Mouse (Mus musculus) C2C12 (cell line): ENCODE results near the gene Cabp7. TPM values are rescaled to one million over a fixed set of nuclear protein-coding genes. Genes with fewer than 3 reads are reported as not detected.
"Not testable (repeated sequence)": the region's sequence is repeated elsewhere in the genome, so short reads cannot be mapped to it uniquely, and the experiment has no call there.

Experiments used
- H3K27me3 ChIP-seq: one replicate; pipeline ENCODE4 v1.6.1; 2011; ENCODE audit not compliant: control insufficient read depth, insufficient read depth, insufficient read length
- H3K36me3 ChIP-seq: one replicate; pipeline ENCODE4 v1.6.1; 2011; ENCODE audit not compliant: control insufficient read depth, insufficient read depth
- H3K4me3 ChIP-seq: one replicate; pipeline ENCODE4 v1.5.1; 2011; ENCODE audit warnings: mild to moderate bottlenecking, control low read depth; ENCODE audit not compliant: poor library complexity, insufficient read depth, severe bottlenecking
- H3K79me2 ChIP-seq: one replicate; pipeline ENCODE4 v1.6.1; 2011; ENCODE audit not compliant: control insufficient read depth, insufficient read depth
- H3K79me3 ChIP-seq: one replicate; pipeline ENCODE4 v1.6.1; 2011; ENCODE audit warnings: low read depth, control low read depth
- H3ac ChIP-seq: one replicate; pipeline ENCODE3; 2011; ENCODE audit warnings: low read depth; ENCODE audit not compliant: control insufficient read depth, insufficient read length
- CEBPB ChIP-seq: IDR thresholded peaks from one replicate; pipeline ENCODE4 v1.6.1; 2011; ENCODE audit warnings: low read depth, mild to moderate bottlenecking, control low read depth, moderate library complexity
- CTCF ChIP-seq: IDR thresholded peaks from one replicate; pipeline ENCODE4 v1.5.1; 2011; ENCODE audit not compliant: control insufficient read depth, insufficient read depth, insufficient read length
- FOSL1 ChIP-seq: IDR thresholded peaks from one replicate; pipeline ENCODE4 v1.8.0; 2011; ENCODE audit warnings: mild to moderate bottlenecking, low read length; ENCODE audit not compliant: poor library complexity, insufficient read depth, severe bottlenecking
- MAX ChIP-seq: IDR thresholded peaks from one replicate; pipeline ENCODE4 v1.6.1; 2011; ENCODE audit warnings: mild to moderate bottlenecking, control low read depth
- MYOD1 ChIP-seq: IDR thresholded peaks from one replicate; pipeline ENCODE4 v1.6.1; 2011; ENCODE audit warnings: low read depth; ENCODE audit not compliant: control insufficient read depth, insufficient read length
- MYOG ChIP-seq: IDR thresholded peaks from one replicate; pipeline ENCODE4 v1.6.1; 2011; ENCODE audit not compliant: control insufficient read depth, insufficient read length; ENCODE audit errors: extremely low read depth
- USF1 ChIP-seq: IDR thresholded peaks from one replicate; pipeline ENCODE4 v1.6.1; 2011; ENCODE audit warnings: low read depth, mild to moderate bottlenecking, control low read depth, moderate library complexity
- polyA plus RNA-seq: library from polyadenylated mRNA; unstranded; fragments of >200 nt; fragmentation: generic; extraction: Trizol; gene quantifications from one replicate; pipeline ENCODE4 v1.2.1, GENCODE M21; 2012; ENCODE audit warnings: missing spikeins

Gene Cabp7
- polyA plus RNA-seq, 1 experiment = 0.06 TPM

DNA sequence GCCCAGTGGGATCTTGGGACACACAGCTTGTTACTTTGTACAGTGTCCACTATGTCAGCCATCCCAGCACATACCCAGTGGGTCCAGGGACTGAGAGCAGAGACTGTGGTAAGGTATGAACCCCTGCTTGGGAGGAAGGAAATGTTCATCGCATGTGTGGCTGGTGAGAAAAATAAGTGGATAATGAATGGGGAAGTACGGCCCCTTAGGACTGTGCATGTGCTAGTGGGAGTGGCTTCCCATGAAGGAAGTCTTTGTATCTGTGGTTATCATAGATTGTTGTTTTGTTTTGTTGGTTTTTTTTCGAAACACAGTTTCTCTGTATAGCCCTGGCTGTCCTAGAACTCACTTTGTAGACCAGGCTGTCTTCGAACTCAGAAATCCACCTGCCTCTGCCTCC lies 31.9 kb downstream of the Cabp7 start:
- Histone ChIP-seq H3K4me3 (no peak overlapping the region), H3ac (no peak overlapping the region), H3K27me3 (no peaks in the 10 kb centered on the region), H3K79me2 (no peaks in the 10 kb centered on the region), H3K36me3 (no peaks in the 10 kb centered on the region), H3K79me3 (no peaks in the 10 kb centered on the region)
- TF ChIP-seq MAX (no peak), USF1 (no peak), CEBPB (no peak), MYOD1 (no peak), MYOG (no peak), FOSL1 (no peak), CTCF (no peak)

DNA sequence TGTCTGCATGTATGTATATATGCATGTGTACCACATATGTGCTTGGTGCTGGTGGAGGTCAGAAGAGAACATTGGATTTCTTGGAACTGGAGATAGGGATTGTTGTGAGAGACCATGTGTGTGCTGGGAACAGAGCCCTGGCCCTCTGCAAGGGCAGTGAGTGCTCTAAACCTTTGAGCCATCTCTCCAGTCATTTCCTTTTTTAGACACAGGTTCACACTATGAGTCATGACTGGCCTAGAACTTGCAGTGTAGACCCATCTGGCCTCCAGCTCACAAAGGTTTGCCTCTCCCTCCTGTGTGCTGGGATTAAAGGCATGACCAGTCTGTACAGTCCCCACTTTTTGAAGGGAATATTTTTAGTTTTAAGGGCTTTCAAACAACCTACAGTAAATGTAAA lies 33.8 kb downstream of the Cabp7 start:
- H3ac ChIP-seq = no peak overlapping the region
- H3K27me3 ChIP-seq = no peaks in the 10 kb centered on the region
- H3K79me3 ChIP-seq = no peaks in the 10 kb centered on the region
- H3K79me2 ChIP-seq = no peaks in the 10 kb centered on the region
- H3K4me3 ChIP-seq = no peak overlapping the region
- TF ChIP-seq MAX (no peak), USF1 (no peak), CEBPB (no peak), MYOD1 (no peak), CTCF (no peak), MYOG (no peak), FOSL1 (no peak)
- H3K36me3 ChIP-seq = no peaks in the 10 kb centered on the region

DNA sequence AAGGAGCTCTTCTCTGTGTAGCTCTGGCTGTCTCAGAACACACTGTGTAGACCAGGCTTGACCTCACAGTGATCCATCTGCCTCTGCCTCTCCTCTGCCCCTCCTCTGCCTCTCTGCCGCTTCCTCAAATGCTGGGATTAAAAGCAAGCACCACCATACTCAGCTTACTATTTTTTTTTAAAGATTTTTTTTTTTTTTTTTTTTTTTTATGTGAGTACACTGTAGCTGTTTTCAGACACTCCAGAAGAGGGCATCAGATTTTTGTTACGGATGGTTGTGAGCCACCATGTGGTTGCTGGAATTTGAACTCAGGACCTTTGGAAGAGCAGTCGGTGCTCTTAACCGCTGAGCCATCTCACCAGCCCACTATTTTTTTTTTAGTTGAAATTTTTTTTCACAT lies 36.4 kb downstream of the Cabp7 start:
- H3K36me3 ChIP-seq, H3K79me2 ChIP-seq, H3K4me3 ChIP-seq, H3ac ChIP-seq, H3K27me3 ChIP-seq, H3K79me3 ChIP-seq: not testable (repeated sequence)

DNA sequence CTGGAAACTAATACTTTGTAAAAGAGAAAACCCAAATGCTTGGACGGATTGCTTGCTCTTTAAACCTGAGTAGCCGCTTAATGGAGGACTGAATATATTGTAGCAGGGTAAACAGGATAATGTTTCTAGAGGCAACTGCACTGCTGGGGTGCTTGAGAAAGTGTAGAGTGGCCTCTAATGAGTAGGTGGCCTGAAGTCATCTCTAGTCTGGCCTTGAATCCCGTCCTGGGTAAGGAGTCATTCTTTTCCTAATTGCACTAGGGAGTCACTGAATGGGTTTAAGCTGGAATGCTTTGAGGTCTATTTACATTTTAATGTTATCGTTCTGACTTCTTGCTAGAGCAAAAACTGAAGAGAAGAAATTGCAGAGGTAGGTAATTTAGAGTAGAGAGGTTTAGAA lies 41.4 kb downstream of the Cabp7 start:
- no peak for TF ChIP-seq MAX
- TF ChIP-seq MYOG = no peak
- TF ChIP-seq USF1 = no peak
- no peak for TF ChIP-seq MYOD1
- Histone ChIP-seq H3K4me3 (peak overlapping the region; percentile 68), H3K79me2 (peaks cover 28% of the 10 kb centered on the region), H3K79me3 (peaks cover 19% of the 10 kb centered on the region), H3ac (peak overlapping the region; percentile 81), H3K27me3 (no peaks in the 10 kb centered on the region), H3K36me3 (peaks cover 17% of the 10 kb centered on the region)

DNA sequence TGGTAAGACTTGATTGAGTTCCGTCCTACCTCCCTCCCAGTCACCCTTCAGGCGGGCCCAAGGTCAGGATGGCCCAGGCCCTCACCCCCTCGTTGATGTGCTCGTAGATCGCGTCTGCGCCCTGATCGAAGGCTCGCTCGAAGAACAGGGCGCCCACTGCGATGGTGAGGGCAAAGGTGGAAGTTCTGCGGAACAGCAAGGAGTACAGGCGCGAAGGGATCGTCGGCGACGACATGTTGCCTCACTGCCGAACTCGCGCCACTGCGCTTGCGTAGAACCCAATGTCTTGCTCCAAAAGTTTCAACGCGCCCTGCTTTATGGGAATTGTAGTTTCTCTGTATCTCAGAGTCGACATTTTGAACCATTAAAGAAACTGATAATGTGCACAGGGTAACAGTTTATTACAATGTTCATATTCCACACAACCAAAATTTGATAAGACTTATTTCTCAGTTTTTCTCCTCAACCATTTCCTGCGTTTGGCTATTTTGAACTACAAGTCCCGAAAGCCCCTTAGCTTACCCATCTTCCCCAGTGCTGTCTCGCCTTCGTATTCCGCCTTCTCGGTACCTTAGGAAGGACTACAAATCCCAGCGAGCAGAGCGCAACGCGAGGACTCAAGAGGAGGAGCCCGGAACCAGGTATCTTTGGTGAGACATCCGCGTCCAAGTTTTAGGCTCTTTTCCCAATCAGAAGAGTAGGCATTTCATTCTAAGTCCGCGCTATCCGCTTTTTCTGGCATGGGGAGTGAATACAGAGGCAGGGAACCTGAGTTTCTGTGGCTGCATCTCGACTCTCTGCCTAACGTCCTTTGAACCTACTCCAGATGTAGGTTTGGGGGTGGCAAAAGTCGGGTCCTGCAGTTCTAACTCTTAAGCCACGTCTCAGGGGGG lies 42.3 kb downstream of the Cabp7 start, which contains the start of the genes Uqcr10 and Zmat5:
Gene Uqcr10, minus strand, starts transcription at position 271 of the 893 bp plus-strand sequence.
Gene Zmat5, plus strand, starts transcription at position 607 of the 893 bp plus-strand sequence.
- H3K79me2 ChIP-seq = peaks cover 28% of the 10 kb centered on the region
- no peaks in the 10 kb centered on the region for H3K27me3 ChIP-seq
- TF ChIP-seq MYOD1 (no peak), MAX (peak; percentile 66), MYOG (no peak), CEBPB (peak; percentile 56)
- peaks cover 17% of the 10 kb centered on the region for H3K36me3 ChIP-seq
- H3ac ChIP-seq = peak within 1 kb of the TSS; percentile 93
- peak within 1 kb of the TSS; percentile 68 for H3K4me3 ChIP-seq
- H3K79me3 ChIP-seq = peaks cover 19% of the 10 kb centered on the region

DNA sequence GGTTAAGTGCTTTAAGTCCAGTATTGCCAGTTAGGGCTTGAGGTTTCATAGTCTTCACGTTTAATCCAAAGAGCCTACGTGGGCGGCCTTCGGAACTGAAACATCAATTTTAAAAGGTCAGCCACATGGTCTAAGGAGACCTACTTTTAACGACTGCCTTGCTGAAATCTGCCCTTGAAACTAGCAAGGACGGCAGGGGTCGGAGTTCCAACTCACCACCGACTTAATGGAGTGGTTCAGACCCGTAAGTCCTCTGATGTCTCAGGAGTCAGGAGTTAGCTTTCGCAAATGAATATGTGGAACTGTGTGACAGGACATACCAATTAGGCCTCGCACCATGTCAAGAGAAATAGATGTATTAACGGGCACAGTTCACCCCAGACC lies 42.9 kb downstream of the Cabp7 start:
- Histone ChIP-seq H3K27me3 (no peaks in the 10 kb centered on the region), H3K79me2 (peaks cover 28% of the 10 kb centered on the region), H3K79me3 (peaks cover 19% of the 10 kb centered on the region), H3ac (peak overlapping the region; percentile 93), H3K36me3 (peaks cover 17% of the 10 kb centered on the region), H3K4me3 (peak overlapping the region; percentile 68)
- TF ChIP-seq MYOG = no peak
- TF ChIP-seq CEBPB = no peak
- no peak for TF ChIP-seq CTCF
- TF ChIP-seq USF1 = no peak
- no peak for TF ChIP-seq FOSL1
- TF ChIP-seq MAX = no peak
